Mouse (Mus musculus) liver, embryonic 14.5 days (tissue): Measurements from ENCODE around the gene Rabgap1l.

ENCODE experiments used
- CTCF ChIP-seq: IDR thresholded peaks from 2 replicates; pipeline ENCODE4 v1.5.1; 2016; ENCODE audit warnings: antibody characterized with exemption, low read depth, control low read depth
- EP300 ChIP-seq: IDR thresholded peaks from 2 replicates; pipeline ENCODE4 v1.6.1; 2016; ENCODE audit warnings: antibody characterized with exemption, low read depth

- TF ChIP-seq EP300 (no peak), CTCF (peak; percentile 34)
Observed at GRCm38 (mm10) chr1:160714685-160715084, 78.3 kb downstream of the Rabgap1l start.
